Comparison of ENCODE assay signal across 9 mouse cellular contexts in genomic region chr10:71239479-71240120, GRCm38 (mm10). TPM values are rescaled to one million over a fixed set of nuclear protein-coding genes. Genes with fewer than 3 reads are reported as not detected.
DNase-seq lines count a peak whose midpoint lies in the region; ATAC-seq and TF ChIP-seq lines count a peak whose summit lies in the region.
"Had no signal": no experiment of that assay in that cellular context is flagged by ENCODE, and none has a peak within 500 bp of the region (broad histone marks: within the 10 kb centered on the region; RNA-seq: fewer than 3 reads in every experiment).

No protein-coding gene starts in this region.

- no peak overlapping the region for H3K9ac ChIP-seq in embryonic facial prominence, embryonic 15.5 days
- H3K9ac ChIP-seq: hindbrain, embryonic 12.5 days had no signal

- no peak overlapping the region for H3K27ac ChIP-seq in gastrocnemius, adult 2 months
- H3K27ac ChIP-seq in embryonic facial prominence, embryonic 15.5 days (replicated peaks) = no peak overlapping the region
- no peak overlapping the region for H3K27ac ChIP-seq in macrophage
- H3K27ac ChIP-seq: hindbrain, embryonic 12.5 days had no signal

- no peak for TF ChIP-seq CTCF in gastrocnemius, adult 2 months (IDR thresholded peaks at IDR 0.05)

- peaks cover 27% of the 10 kb centered on the region for H3K79me2 ChIP-seq in macrophage (ENCODE audit: inconsistent target)

- no peaks in the 10 kb centered on the region for H3K27me3 ChIP-seq in embryonic facial prominence, embryonic 15.5 days
- H3K27me3 ChIP-seq: hindbrain, embryonic 12.5 days had no signal

- H3K4me1 ChIP-seq in embryonic facial prominence, embryonic 15.5 days = peaks cover 14% of the 10 kb centered on the region

- peaks cover 6% of the 10 kb centered on the region for H3K36me3 ChIP-seq in embryonic facial prominence, embryonic 15.5 days
- peaks cover 7% of the 10 kb centered on the region; the same call in 1 of the 2 replicates for H3K36me3 ChIP-seq in macrophage (ENCODE audit: inconsistent target)

- 42% methylated on average over 6 of the region's 6 CpGs for WGBS in embryonic facial prominence, embryonic 15.5 days
- WGBS in macrophage (ENCODE audit: missing documents) = 11% methylated on average over 6 of the region's 6 CpGs

- peak overlapping the region; percentile 50 for H3K4me3 ChIP-seq in gastrocnemius, adult 2 months
- peak overlapping the region; percentile 17 for H3K4me3 ChIP-seq in embryonic facial prominence, embryonic 15.5 days (replicated peaks)
- peak overlapping the region; percentile 15 for H3K4me3 ChIP-seq in macrophage (ENCODE audit: inconsistent target)
- H3K4me3 ChIP-seq: hindbrain, embryonic 12.5 days had no signal

- no peak for DNase-seq in gastrocnemius, adult 2 months
- no peak for DNase-seq in gastrocnemius, adult 18-20 months (ENCODE audit: low spot score)
- peak; percentile 87 for DNase-seq in CD4-positive helper T cell, adult 2 months (ENCODE audit: low read depth, low spot score)
- DNase-seq in adrenal gland, postnatal 10 days = no peak
- DNase-seq in layer of hippocampus, adult 9-11 months = no peak
- DNase-seq in left cerebral cortex, postnatal 14 days (ENCODE audit: low spot score in 2 of 2) = no peak

- H3K9me3 ChIP-seq in embryonic facial prominence, embryonic 15.5 days (replicated peaks) = no peaks in the 10 kb centered on the region
- H3K9me3 ChIP-seq: hindbrain, embryonic 12.5 days had no signal

- no peak overlapping the region for H3K4me2 ChIP-seq in embryonic facial prominence, embryonic 15.5 days (replicated peaks)
- H3K4me2 ChIP-seq: hindbrain, embryonic 12.5 days had no signal

- no peak for ATAC-seq in embryonic facial prominence, embryonic 15.5 days (ENCODE audit: insufficient number of reproducible peaks, low FRiP score, low TSS enrichment, low read depth)

- intact Hi-C loops in gastrocnemius, adult 2 months (cut with DNase I) = loop anchor here (5.0 kb wide), 2 partner anchors 48 to 108 kb away; partner anchors contain the start of genes Ipmk and Ube2d1
- intact Hi-C loops in left cerebral cortex, postnatal 14 days (cut with DNase I) = no loop called here

RNA-seq across cellular contexts. Expression of gene Tfam, which starts 1.5 kb away (rescaled TPM):
- total RNA-seq in gastrocnemius, adult 2 months (2021) = 10 to 100 TPM; 44.5 to 55.6 TPM
- total RNA-seq in gastrocnemius, adult 18-20 months (2021) = 10 to 100 TPM; 52.5 to 63.0 TPM
- polyA plus RNA-seq in embryonic facial prominence, embryonic 15.5 days (2015; fragmentation: Nextera tagmentation; extraction: Ambion mirVana) = 56.6 and 61.6 TPM in 2 replicates
- 10 to 100 TPM in 2 of 26 experiments, 1 to 10 TPM in 24; 1.4 to 11.6 (median 7.1) TPM for total RNA-seq in macrophage (2018; cell fraction: chromatin; rRNA removed)
- total RNA-seq in macrophage (2018; cell fraction: cytosol; rRNA removed) = 10 to 100 TPM in 22 of 26 experiments, 1 to 10 TPM in 4; 6.5 to 24.2 (median 14.6) TPM
- total RNA-seq in macrophage (2018; cell fraction: nucleus; rRNA removed) = 10 to 100 TPM in 6 of 26 experiments, 1 to 10 TPM in 20; 1.8 to 17.5 (median 7.5) TPM
- polyA plus RNA-seq in macrophage (2018) = 22.4 to 46.9 TPM (median 28.1 TPM) in 3 replicates
- 10 to 100 TPM; 71.2 to 72.0 TPM for total RNA-seq in adrenal gland, postnatal 10 days (2021)
- total RNA-seq in left cerebral cortex, postnatal 14 days (2021) = 10 to 100 TPM; 36.0 to 40.0 TPM

RNA-seq across cellular contexts. Expression of gene Ube2d1, which starts 45.5 kb away (rescaled TPM):
- 100 to 1,000 TPM; 162 to 211 TPM for total RNA-seq in gastrocnemius, adult 2 months (2021)
- 100 to 1,000 TPM; 170 to 210 TPM for total RNA-seq in gastrocnemius, adult 18-20 months (2021)
- polyA plus RNA-seq in embryonic facial prominence, embryonic 15.5 days (2015; fragmentation: Nextera tagmentation; extraction: Ambion mirVana) = 54.9 and 61.5 TPM in 2 replicates
- total RNA-seq in macrophage (2018; cell fraction: chromatin; rRNA removed) = 10 to 100 TPM in 23 of 26 experiments, 1 to 10 TPM in 3; 2.6 to 87.9 (median 22.5) TPM
- total RNA-seq in macrophage (2018; cell fraction: cytosol; rRNA removed) = 10 to 100 TPM; 18.3 to 38.4 (median 24.8) TPM
- total RNA-seq in macrophage (2018; cell fraction: nucleus; rRNA removed) = 10 to 100 TPM; 11.4 to 88.7 (median 31.4) TPM
- 32.3 to 62.9 TPM (median 34.0 TPM) in 3 replicates for polyA plus RNA-seq in macrophage (2018)
- total RNA-seq in adrenal gland, postnatal 10 days (2021) = 10 to 100 TPM; 18.9 to 27.0 TPM
- total RNA-seq in left cerebral cortex, postnatal 14 days (2021) = 10 to 100 TPM; 60.3 to 62.5 TPM
